Mouse (Mus musculus): ENCODE measurements around the gene Rbmxl1. TPM values are rescaled to one million over a fixed set of nuclear protein-coding genes. Genes with fewer than 3 reads are reported as not detected.
"Not testable (repeated sequence)": the region's sequence is repeated elsewhere in the genome, so short reads cannot be mapped to it uniquely, and the experiment has no call there.

Rbmxl1 gene
- total and polyA plus RNA-seq, 2 experiments from 2014 or later = 95.6 to 163 TPM

GRCm38 (mm10) chr8:78544545-78544944 is 35.8 kb upstream of the Rbmxl1 start:
- no peaks in the 10 kb centered on the region for H3K9me3 ChIP-seq (ENCODE audit: low read length)
- H3K9ac ChIP-seq = no peak overlapping the region
- H3K4me3 ChIP-seq (ENCODE audit: low read depth, low read length) = no peak overlapping the region
- TF ChIP-seq CTCF (IDR thresholded peaks at IDR 0.05; ENCODE audit: low read depth) = no peak
- no peak overlapping the region for H3K27ac ChIP-seq (ENCODE audit: low read depth, low read length)
- no peaks in the 10 kb centered on the region for H3K4me1 ChIP-seq (ENCODE audit: insufficient read depth)
- ATAC-seq (no peak), DNase-seq (no peak)
- WGBS = 88% methylated on average over 2 of the region's 2 CpGs
- H3K27me3 ChIP-seq (ENCODE audit: insufficient read depth, low read length) = no peaks in the 10 kb centered on the region
- no peak overlapping the region for H3K4me2 ChIP-seq (ENCODE audit: low read depth)
- 0 out of 2 replicates have a peak, but pooled peaks cover 3% of the 10 kb centered on the region for H3K36me3 ChIP-seq (ENCODE audit: insufficient read depth)

- Histone ChIP-seq H3K9me3 (ENCODE audit: low read length) (no peaks in the 10 kb centered on the region), H3K4me3 (ENCODE audit: low read depth, low read length) (no peak overlapping the region), H3K27ac (ENCODE audit: low read depth, low read length) (no peak overlapping the region), H3K4me1 (ENCODE audit: insufficient read depth) (no peaks in the 10 kb centered on the region), H3K36me3 (ENCODE audit: insufficient read depth) (0 out of 2 replicates have a peak, but pooled peaks cover 3% of the 10 kb centered on the region), H3K27me3 (ENCODE audit: insufficient read depth, low read length) (no peaks in the 10 kb centered on the region), H3K9ac (no peak overlapping the region), H3K4me2 (ENCODE audit: low read depth) (no peak overlapping the region)
- 46% methylated on average over 1 of the region's 1 CpGs for WGBS
- no peak for DNase-seq
- ATAC-seq = no peak
- no peak for TF ChIP-seq CTCF (IDR thresholded peaks at IDR 0.05; ENCODE audit: low read depth)
Observed at GRCm38 (mm10) chr8:78543621-78544020, 34.9 kb upstream of the Rbmxl1 start.

GRCm38 (mm10) chr8:78542670-78543069 is 34.0 kb upstream of the Rbmxl1 start:
- not testable (repeated sequence) for DNase-seq; H3K9ac ChIP-seq; H3K9me3 ChIP-seq (ENCODE audit: low read length); H3K27me3 ChIP-seq (ENCODE audit: insufficient read depth, low read length); H3K4me2 ChIP-seq (ENCODE audit: low read depth); H3K27ac ChIP-seq (ENCODE audit: low read depth, low read length); H3K36me3 ChIP-seq (ENCODE audit: insufficient read depth); H3K4me3 ChIP-seq (ENCODE audit: low read depth, low read length); ATAC-seq; H3K4me1 ChIP-seq (ENCODE audit: insufficient read depth)
- 95% methylated on average over 5 of the region's 6 CpGs for WGBS

GRCm38 (mm10) chr8:78537795-78538194 is 29.1 kb upstream of the Rbmxl1 start:
- Histone ChIP-seq H3K9ac (no peak overlapping the region), H3K4me3 (ENCODE audit: low read depth, low read length) (no peak overlapping the region), H3K27me3 (ENCODE audit: insufficient read depth, low read length) (no peaks in the 10 kb centered on the region), H3K36me3 (ENCODE audit: insufficient read depth) (peaks cover 9% of the 10 kb centered on the region; the same call in 1 of the 2 replicates), H3K9me3 (ENCODE audit: low read length) (no peaks in the 10 kb centered on the region), H3K27ac (ENCODE audit: low read depth, low read length) (no peak overlapping the region), H3K4me2 (ENCODE audit: low read depth) (no peak overlapping the region), H3K4me1 (ENCODE audit: insufficient read depth) (no peaks in the 10 kb centered on the region)
- no peak for TF ChIP-seq CTCF (IDR thresholded peaks at IDR 0.05; ENCODE audit: low read depth)
- WGBS = 86% methylated on average over 3 of the region's 3 CpGs
- DNase-seq (no peak), ATAC-seq (no peak)

GRCm38 (mm10) chr8:78536716-78537115 is 28.0 kb upstream of the Rbmxl1 start:
- WGBS = 86% methylated on average over 5 of the region's 5 CpGs
- no peak overlapping the region for H3K27ac ChIP-seq (ENCODE audit: low read depth, low read length)
- TF ChIP-seq CTCF (IDR thresholded peaks at IDR 0.05; ENCODE audit: low read depth) = no peak

GRCm38 (mm10) chr8:78533981-78534380 is 25.3 kb upstream of the Rbmxl1 start:
- Histone ChIP-seq H3K27ac (ENCODE audit: low read depth, low read length) (no peak overlapping the region), H3K4me3 (ENCODE audit: low read depth, low read length) (no peak overlapping the region), H3K36me3 (ENCODE audit: insufficient read depth) (peaks cover 27% of the 10 kb centered on the region), H3K9me3 (ENCODE audit: low read length) (no peaks in the 10 kb centered on the region), H3K9ac (no peak overlapping the region), H3K27me3 (ENCODE audit: insufficient read depth, low read length) (no peaks in the 10 kb centered on the region), H3K4me2 (ENCODE audit: low read depth) (no peak overlapping the region), H3K4me1 (ENCODE audit: insufficient read depth) (no peaks in the 10 kb centered on the region)
- ATAC-seq = no peak
- DNase-seq = no peak
- 90% methylated on average over 6 of the region's 6 CpGs for WGBS
- no peak for TF ChIP-seq CTCF (IDR thresholded peaks at IDR 0.05; ENCODE audit: low read depth)

More at GRCm38 (mm10) chr8:78536716-78537115, 28.0 kb upstream of the Rbmxl1 start:
- H3K36me3 ChIP-seq (ENCODE audit: insufficient read depth) = peaks cover 14% of the 10 kb centered on the region; the same call in 1 of the 2 replicates
- H3K27me3 ChIP-seq (ENCODE audit: insufficient read depth, low read length) = no peaks in the 10 kb centered on the region
- no peak overlapping the region for H3K9ac ChIP-seq
- ATAC-seq (no peak), DNase-seq (no peak)
- H3K9me3 ChIP-seq (ENCODE audit: low read length) = no peaks in the 10 kb centered on the region
- H3K4me1 ChIP-seq (ENCODE audit: insufficient read depth) = no peaks in the 10 kb centered on the region
- no peak overlapping the region for H3K4me2 ChIP-seq (ENCODE audit: low read depth)
- H3K4me3 ChIP-seq (ENCODE audit: low read depth, low read length) = no peak overlapping the region

DNA sequence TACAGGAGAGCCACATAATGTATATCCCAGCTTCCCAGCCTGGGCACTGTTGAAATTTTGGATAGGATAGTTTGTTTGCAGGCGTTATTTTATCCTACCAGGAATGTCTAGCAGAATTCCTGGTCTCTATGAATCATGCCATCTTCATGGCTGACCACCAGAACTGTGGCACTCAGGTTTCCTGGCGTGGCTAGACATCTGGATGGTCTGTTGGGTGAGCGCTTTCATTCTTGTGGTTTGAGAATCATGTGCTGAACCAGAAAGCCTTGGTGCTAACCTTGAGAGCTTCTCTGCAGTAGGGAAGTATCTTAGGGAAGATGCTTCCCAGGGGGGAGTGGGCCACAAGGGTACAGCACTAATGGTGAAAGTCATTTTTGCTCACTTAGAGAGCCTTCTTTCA is 6.4 kb upstream of the Rbmxl1 start:
- 96% methylated on average over 3 of the region's 3 CpGs for WGBS
- H3K36me3 ChIP-seq (ENCODE audit: insufficient read depth) = peaks cover 6% of the 10 kb centered on the region; the same call in 1 of the 2 replicates
- H3K4me1 ChIP-seq (ENCODE audit: insufficient read depth) = no peaks in the 10 kb centered on the region
- H3K9me3 ChIP-seq (ENCODE audit: low read length) = no peaks in the 10 kb centered on the region
- H3K4me2 ChIP-seq (ENCODE audit: low read depth) = no peak overlapping the region
- no peaks in the 10 kb centered on the region for H3K27me3 ChIP-seq (ENCODE audit: insufficient read depth, low read length)
- ATAC-seq = no peak
- DNase-seq = no peak
- no peak overlapping the region for H3K4me3 ChIP-seq (ENCODE audit: low read depth, low read length)
- H3K27ac ChIP-seq (ENCODE audit: low read depth, low read length) = no peak overlapping the region
- no peak overlapping the region for H3K9ac ChIP-seq
- TF ChIP-seq CTCF (IDR thresholded peaks at IDR 0.05; ENCODE audit: low read depth) = no peak

All from forebrain, postnatal 0 days (tissue).